Mouse (Mus musculus) stomach, postnatal 0 days (tissue): ENCODE measurements at regions not wholly inside any gene's neighbourhood (a gene's known extent, or its start where the extent isn't known, plus 50 kb on each side); places are given as distances from the start of the nearest gene placed in this dataset.

Source experiments
- CTCF ChIP-seq: IDR thresholded peaks from 2 replicates; pipeline ENCODE4 v1.5.1; 2016; ENCODE audit warnings: antibody characterized with exemption, low read depth, mild to moderate bottlenecking, moderate library complexity
- EP300 ChIP-seq: optimal IDR thresholded peaks from 2 replicates; pipeline ENCODE3; 2016; ENCODE audit warnings: antibody characterized with exemption

- TF ChIP-seq CTCF: no peak
- TF ChIP-seq EP300: no peak
Observed at GRCm38 (mm10) chr5:14322000-14322399, 192.7 kb upstream of the Pclo start.
